In the genomic region with DNA sequence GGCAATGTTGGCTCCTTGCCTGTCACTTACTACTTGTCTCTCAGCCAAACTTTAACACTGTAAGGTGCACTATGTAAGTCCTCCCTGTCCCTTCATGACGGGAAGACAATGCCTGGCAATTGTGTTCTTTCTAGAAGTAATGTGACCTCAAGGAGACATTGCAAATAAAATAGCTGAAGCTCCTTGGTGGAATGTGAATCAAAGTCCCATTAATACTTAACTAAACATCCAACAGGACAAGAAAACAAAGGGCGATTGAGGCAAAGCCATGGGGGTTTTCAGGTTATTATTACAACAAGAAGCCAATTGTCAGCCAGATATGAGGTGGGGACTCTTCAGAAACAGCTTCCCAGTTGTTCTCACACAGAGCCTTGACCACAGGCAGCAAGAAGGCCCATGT, we compare ENCODE assay signal across 25 mouse cellular contexts. TPM values are rescaled to one million over a fixed set of nuclear protein-coding genes. Genes with fewer than 3 reads are reported as not detected.
"Had no signal": no experiment of that assay in that cellular context is flagged by ENCODE, and none has a peak within 500 bp of the region (broad histone marks: within the 10 kb centered on the region; RNA-seq: fewer than 3 reads in every experiment).

No protein-coding gene starts in this region.

- H3K27ac ChIP-seq: layer of hippocampus, adult 2 months; limb, embryonic 10.5 days; limb, embryonic 13.5 days; liver, embryonic 12.5 days; liver, embryonic 15.5 days; lung, embryonic 15.5 days; midbrain, embryonic 10.5 days; midbrain, embryonic 13.5 days; neural tube, embryonic 13.5 days; stomach, embryonic 15.5 days had no signal

- DNase-seq: layer of hippocampus, adult 9-11 months; liver; lung, adult 18-20 months; lung, postnatal 10 days; lung, postnatal 36 days; retina, postnatal 1 day; right cerebral cortex, postnatal 25 days; spleen, adult 18-20 months; thymus, postnatal 25 days had no signal

- H3K36me3 ChIP-seq: limb, embryonic 10.5 days; limb, embryonic 13.5 days; liver, embryonic 12.5 days; liver, embryonic 15.5 days; lung, embryonic 15.5 days; midbrain, embryonic 10.5 days; midbrain, embryonic 13.5 days; neural tube, embryonic 13.5 days; stomach, embryonic 15.5 days had no signal

- H3K9me3 ChIP-seq: limb, embryonic 10.5 days; liver, embryonic 15.5 days; lung, embryonic 15.5 days; midbrain, embryonic 10.5 days; midbrain, embryonic 13.5 days; stomach, embryonic 15.5 days had no signal

- H3K27me3 ChIP-seq: limb, embryonic 13.5 days; liver, embryonic 12.5 days; liver, embryonic 15.5 days; lung, embryonic 15.5 days; megakaryocyte, embryonic 14.5 days; midbrain, embryonic 13.5 days; neural tube, embryonic 13.5 days; stomach, embryonic 15.5 days had no signal

- H3K9ac ChIP-seq: limb, embryonic 13.5 days; liver, embryonic 12.5 days; liver, embryonic 15.5 days; lung, embryonic 15.5 days; midbrain, embryonic 13.5 days; neural tube, embryonic 13.5 days; stomach, embryonic 15.5 days had no signal

- H3K4me2 ChIP-seq: limb, embryonic 13.5 days; liver, embryonic 12.5 days; liver, embryonic 15.5 days; lung, embryonic 15.5 days; midbrain, embryonic 13.5 days; neural tube, embryonic 13.5 days; stomach, embryonic 15.5 days had no signal

- H3K4me3 ChIP-seq: layer of hippocampus, adult 2 months; limb, embryonic 10.5 days; limb, embryonic 13.5 days; liver, embryonic 12.5 days; liver, embryonic 15.5 days; lung, embryonic 15.5 days; megakaryocyte, embryonic 14.5 days; midbrain, embryonic 10.5 days; midbrain, embryonic 13.5 days; myocyte; neural tube, embryonic 13.5 days; stomach, embryonic 15.5 days had no signal

- H3K4me1 ChIP-seq: limb, embryonic 10.5 days; limb, embryonic 13.5 days; liver, embryonic 12.5 days; liver, embryonic 15.5 days; lung, embryonic 15.5 days; midbrain, embryonic 10.5 days; midbrain, embryonic 13.5 days; neural tube, embryonic 13.5 days; stomach, embryonic 15.5 days had no signal

- ATAC-seq: intestine, postnatal 0 days; liver, embryonic 12.5 days; midbrain, embryonic 13.5 days; midbrain, embryonic 16.5 days had no signal

RNA-seq across cellular contexts. Expression of a gene that starts 51.6 kb away (rescaled TPM):
- total RNA-seq: layer of hippocampus, adult 2 months; left cerebral cortex, adult 18-20 months; monocyte, adult 5-6 weeks had no signal
- polyA plus RNA-seq: myocyte; neural tube, embryonic 13.5 days had no signal
